Mouse (Mus musculus): ENCODE results near the gene Olfr765.
"Not testable (repeated sequence)": the region's sequence is repeated elsewhere in the genome, so short reads cannot be mapped to it uniquely, and the experiment has no call there.

Olfr765 gene

GRCm38 (mm10) chr10:129049898-129050297, at the start of gene Olfr765:
Gene Olfr765, minus strand, starts transcription at chr10:129049998.
- DNase-seq = not testable (repeated sequence)

- no peak for DNase-seq
Observed at GRCm38 (mm10) chr10:129099275-129099674, 49.5 kb upstream of the Olfr765 start, which contains the start of gene Olfr768. Gene Olfr768, minus strand, starts transcription at chr10:129099375.

GRCm38 (mm10) chr10:129082810-129083209, 33.0 kb upstream of the Olfr765 start, which contains the start of gene Olfr767:
Gene Olfr767, minus strand, starts transcription at chr10:129082910.
- DNase-seq = not testable (repeated sequence)

DNA sequence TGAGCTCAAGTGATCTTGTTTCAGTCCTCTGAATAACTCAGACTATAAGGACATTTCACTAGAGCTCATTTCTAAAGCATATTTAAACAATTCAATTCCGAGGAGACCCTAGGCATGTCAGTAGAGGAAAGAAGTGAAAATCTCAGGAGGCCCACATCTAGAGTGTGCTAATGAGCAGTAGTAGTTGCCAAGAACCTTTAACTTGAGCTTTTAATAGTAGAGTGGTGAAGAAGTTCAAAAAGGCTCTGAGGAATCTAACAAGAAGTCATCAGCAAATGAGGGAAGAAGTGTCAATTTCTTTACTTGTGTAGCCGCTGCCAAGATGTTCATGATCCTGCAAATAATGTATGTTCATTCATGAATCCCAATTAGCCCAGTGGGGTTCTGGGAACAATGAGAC, 19.1 kb upstream of the Olfr765 start, which contains the start of gene Olfr766-ps1:
Gene Olfr766-ps1, minus strand, starts transcription at position 101 of the 400 bp plus-strand sequence.
- no peak for DNase-seq

GRCm38 (mm10) chr10:129039796-129040195, 10.0 kb downstream of the Olfr765 start, which contains the start of gene Olfr764-ps1:
Gene Olfr764-ps1, minus strand, starts transcription at chr10:129039896.
- no peak for DNase-seq

DNA sequence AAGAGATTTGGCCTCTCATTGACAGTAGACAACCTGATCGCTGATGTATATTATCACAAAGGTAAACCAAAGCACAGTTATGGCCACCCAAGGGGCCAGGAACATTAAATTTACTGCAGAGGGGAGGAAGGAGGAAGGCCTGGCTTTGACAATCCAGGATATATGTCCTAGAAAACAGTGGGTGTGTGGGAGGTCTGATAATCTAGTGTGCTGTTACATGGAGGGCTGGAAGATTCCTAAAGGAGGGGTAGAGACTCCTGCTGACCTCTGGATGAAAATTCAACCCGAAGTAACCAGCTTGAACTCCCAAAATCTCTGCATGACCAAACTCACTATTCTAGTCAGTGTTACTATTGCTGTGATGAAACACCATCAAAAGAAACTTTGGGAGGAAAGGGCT, 21.5 kb downstream of the Olfr765 start:
- no peak for DNase-seq

DNA sequence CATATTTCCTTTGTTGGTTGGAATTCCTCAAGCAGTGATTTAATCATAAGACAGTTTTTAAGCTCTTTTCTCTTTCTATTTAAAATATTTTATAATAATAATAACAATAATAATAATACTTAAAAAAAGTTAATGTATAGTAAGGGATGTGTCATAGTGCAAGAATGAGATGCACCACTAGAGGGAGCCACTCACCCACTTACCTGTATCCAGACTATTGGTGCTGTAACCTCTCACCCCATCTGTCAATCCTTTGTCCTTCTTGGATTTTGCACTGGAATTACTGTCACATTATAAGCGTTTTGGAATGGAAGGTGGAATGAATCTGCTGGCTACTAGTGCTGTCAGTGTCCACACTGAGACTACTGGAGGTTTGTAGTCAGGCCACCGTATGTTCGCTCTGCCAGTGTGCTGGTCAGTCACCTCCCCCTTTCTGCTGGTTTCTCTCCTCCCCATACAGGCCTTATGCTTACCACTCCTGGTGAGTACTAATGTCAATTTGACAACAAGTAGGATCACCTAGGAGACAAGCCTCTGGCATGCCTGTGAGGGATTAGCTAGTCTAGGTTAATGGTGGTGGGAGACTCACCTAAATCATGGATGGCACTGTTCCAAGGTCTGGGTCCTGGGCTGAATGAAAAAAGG, 23.7 kb downstream of the Olfr765 start:
- DNase-seq = peak; percentile 60

DNA sequence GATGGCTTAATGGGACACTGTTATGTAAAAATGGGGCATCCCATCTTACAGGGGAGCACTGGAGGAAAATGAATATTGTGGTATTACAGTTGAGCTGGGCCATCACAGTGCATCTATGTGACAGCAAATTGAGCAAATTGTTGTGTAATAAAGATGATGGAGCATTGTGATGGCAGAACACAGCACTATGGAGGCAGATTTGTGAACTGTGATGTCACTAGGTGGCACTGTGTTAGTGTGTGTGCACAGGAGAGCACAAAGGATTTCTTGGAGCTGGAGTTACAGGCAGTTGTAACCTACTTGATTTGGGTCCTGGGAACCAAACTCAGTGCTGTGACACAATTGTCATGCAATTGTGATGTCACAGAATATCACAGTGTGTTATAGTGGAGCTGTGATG, 26.5 kb downstream of the Olfr765 start:
- DNase-seq = no peak

DNA sequence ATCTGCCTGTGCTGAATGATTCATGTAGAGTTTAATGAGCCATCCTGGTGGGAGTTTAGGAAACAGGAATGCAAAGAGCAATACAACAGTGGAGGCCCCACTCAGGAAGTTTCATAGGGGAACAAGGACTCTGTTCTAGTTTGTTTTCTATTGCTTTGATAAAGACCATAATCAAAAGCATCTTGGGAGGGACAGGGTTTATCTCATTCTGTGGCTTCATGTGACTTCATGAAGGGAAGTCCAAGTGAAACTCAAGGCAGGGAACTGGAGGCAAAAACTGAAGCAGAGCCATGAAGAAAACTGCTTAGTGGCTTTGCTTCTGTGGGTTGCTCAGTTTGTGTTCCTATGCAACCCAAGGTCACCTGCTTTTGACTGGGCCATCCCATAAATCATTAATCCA, 35.3 kb downstream of the Olfr765 start:
- no peak for DNase-seq

GRCm38 (mm10) chr10:129011511-129011910, 38.3 kb downstream of the Olfr765 start:
- DNase-seq = not testable (repeated sequence)

- no peak for DNase-seq
Observed at GRCm38 (mm10) chr10:129010288-129010841, 39.4 kb downstream of the Olfr765 start, which contains the start of gene Olfr763. Gene Olfr763, plus strand, starts transcription at chr10:129010791.

DNA sequence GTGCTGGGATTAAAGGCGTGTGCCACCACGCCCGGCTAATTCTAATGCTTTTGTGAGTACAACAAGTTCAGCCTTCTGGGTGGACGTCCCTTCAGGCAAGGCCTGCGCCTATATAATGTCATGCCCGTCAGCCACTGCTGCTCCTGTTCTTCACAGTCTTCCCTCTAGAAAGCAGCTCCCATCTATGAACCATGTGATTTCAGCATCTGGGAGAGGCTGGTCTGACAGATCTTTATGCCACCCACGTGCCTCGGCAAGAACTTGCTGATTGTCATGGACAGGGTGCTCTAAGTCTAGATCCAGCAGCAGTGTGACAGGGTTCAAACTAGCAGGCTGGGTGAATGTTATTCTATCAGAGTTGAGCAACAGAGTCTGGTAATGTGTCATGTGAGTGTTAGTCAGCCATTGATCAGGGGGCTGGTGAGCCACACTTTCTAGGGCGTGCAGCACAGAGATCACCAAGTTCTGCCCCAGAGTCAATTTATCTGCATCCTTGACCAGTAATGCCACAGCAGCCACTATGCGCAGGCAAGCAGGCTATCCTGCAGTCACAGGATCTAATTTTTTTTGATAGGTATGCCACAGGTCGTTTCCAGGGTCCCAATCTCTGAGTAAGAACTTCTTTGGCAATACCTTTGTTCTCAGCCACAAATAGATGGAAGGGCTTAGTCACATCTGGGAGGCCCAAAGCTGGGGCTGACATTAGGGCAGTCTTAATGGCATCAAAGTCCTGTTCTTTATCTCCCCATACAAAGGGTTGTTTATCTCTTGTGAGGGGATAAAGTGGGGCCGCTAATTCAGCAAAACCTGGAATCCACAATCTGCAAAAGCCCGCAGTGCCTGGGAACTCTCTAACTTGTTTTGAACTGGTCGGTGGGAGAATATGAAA, 45.5 kb downstream of the Olfr765 start:
- no peak for DNase-seq

DNA sequence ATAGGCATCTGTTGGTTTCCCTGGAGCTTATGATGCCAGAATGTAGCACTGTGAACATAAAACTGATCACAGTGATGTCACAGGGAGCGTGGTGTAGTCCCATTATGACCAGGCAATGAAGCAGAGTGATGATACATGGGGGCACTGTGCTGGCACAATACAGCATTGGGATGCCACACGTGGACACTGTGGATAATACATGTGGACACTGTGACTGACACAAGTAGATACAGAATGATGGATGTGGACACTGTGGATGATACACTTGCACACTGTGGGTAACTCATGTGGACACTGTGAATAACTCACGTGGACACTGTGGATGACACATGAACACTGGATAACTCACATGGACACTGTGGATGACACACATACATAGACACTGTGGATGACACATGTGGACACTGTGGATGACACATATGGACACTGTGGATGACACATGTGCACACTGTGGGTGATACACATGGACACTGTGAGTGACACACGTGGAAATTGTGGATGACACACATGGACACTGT, 53.2 kb downstream of the Olfr765 start:
- DNase-seq = no peak

DNA sequence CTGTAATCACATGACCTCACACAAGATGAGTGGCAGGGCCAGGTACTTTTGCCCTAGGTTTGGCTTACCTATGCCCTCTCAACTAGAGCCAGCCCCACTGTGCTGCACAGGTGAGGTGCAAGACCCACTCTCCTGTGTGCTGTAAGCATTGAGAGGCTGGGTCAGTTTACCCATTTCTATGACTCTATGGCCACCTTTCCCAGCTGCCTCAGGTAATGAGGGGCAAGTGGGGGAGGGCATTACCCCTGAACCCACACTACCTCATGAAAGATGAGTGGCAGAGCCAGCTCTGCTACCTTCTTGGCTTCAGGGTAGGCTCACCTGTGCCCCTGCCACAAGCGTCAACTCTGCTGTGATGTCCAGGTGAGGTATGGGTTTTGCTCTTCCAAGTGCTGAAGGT, 54.0 kb downstream of the Olfr765 start:
- no peak for DNase-seq

Data from kidney, postnatal 10 days (tissue).